Mouse (Mus musculus) hindbrain, embryonic 12.5 days (tissue): ENCODE measurements at regions not wholly inside any gene's neighbourhood (a gene's known extent, or its start where the extent isn't known, plus 50 kb on each side); places are given as distances from the start of the nearest gene placed in this dataset.

ENCODE experiments used
- ATAC-seq: fragments of 200-750 bp; cut with Nextera tagmentation; 2 replicates; pipeline ENCODE4 v1.8.0; 2017; ENCODE audit warnings: moderate TSS enrichment; ENCODE audit not compliant: low FRiP score
- H3K27ac ChIP-seq: fragments of 300-500 bp; sonication (generic); 2 replicates; pipeline ENCODE4 v1.5.1; 2016; ENCODE audit warnings: mild to moderate bottlenecking
- H3K27me3 ChIP-seq: fragments of 300-500 bp; sonication (generic); 2 replicates; pipeline ENCODE4 v1.6.1; 2016; ENCODE audit warnings: mild to moderate bottlenecking
- H3K36me3 ChIP-seq: fragments of 300-500 bp; sonication (generic); 2 replicates; pipeline ENCODE4 v1.6.1; 2016; ENCODE audit warnings: mild to moderate bottlenecking
- H3K4me1 ChIP-seq: fragments of 300-500 bp; sonication (generic); 2 replicates; pipeline ENCODE4 v1.6.1; 2016
- H3K4me2 ChIP-seq: fragments of 300-500 bp; sonication (generic); replicated peaks from 2 replicates; pipeline ENCODE4 v1.6.1; 2016; ENCODE audit warnings: mild to moderate bottlenecking
- H3K4me3 ChIP-seq: fragments of 300-500 bp; sonication (generic); 2 replicates; pipeline ENCODE4 v1.5.1; 2016; ENCODE audit warnings: mild to moderate bottlenecking
- H3K9ac ChIP-seq: fragments of 300-500 bp; sonication (generic); 2 replicates; pipeline ENCODE4 v1.6.1; 2016; ENCODE audit warnings: mild to moderate bottlenecking, moderate library complexity
- H3K9me3 ChIP-seq: fragments of 300-500 bp; sonication (generic); replicated peaks from 2 replicates; pipeline ENCODE4 v1.6.1; 2016; ENCODE audit warnings: mild to moderate bottlenecking
- WGBS: fragments of 180-500 bp; shearing (Covaris S2); methylation state at CpG from one replicate; pipeline ENCODE4 v1.1.7; 2016; 5-methylcytosine and 5-hydroxymethylcytosine counted together

DNA sequence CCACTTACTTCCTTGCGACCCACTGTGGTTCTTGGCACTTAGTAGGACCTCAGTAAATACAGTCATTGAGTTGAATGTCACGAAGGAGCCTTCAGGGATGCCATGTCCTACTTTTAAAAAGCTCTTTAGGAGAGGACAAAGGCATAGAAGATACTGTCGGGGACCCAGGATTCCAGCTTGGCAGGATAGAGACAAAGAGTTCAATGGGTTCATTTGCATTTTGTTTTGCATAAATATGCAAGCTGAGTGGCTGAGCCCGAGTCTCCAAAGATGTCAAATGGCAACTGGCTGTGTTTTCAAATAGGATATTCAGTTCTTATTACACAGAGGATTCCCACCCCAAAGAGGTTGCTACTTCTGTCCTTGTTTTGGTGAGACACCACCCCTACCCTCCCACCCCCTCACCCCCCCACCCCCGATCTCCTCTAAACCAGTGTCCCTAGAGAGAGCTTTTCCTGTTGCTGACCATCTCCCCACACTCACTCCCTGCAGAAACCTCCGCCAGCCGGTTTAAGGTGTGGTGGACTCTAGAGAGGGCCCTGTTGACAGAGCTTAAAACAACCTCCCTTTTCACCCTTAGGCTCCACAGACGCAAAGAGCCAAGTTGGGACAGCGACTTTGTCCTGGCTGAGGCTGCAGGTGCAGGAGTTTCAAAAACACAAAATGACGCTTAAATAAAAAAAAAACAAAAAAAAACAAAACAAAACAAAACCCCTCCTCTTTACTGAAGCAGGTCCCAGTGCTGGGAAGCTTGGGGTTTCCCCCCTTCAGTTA is 57.9 kb downstream of the Sox9 start:
- Histone ChIP-seq H3K9me3 (no peaks in the 10 kb centered on the region), H3K4me3 (no peak overlapping the region), H3K4me1 (peaks cover 7% of the 10 kb centered on the region), H3K36me3 (no peaks in the 10 kb centered on the region), H3K9ac (no peak overlapping the region), H3K27ac (peak overlapping the region; percentile 87), H3K4me2 (peak overlapping the region; percentile 31), H3K27me3 (no peaks in the 10 kb centered on the region)
- peak; percentile 82 for ATAC-seq
- WGBS = 15% methylated on average over 10 of the region's 10 CpGs

DNA sequence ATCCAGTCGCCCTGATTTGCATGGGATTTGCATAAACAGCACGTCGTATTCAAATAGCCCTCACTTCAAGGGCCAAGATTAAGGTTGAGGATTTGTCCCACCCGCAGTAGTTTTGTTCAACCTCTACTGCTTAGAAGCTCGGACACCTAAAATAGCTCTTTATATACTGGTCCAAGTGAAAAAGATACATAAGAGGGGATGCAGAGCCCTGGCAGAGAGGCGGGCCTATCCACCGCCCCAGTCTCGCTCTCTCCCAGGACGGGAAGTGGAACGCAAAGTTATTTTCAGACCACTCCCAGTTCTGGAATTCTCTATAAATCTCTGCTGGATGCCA is 58.4 kb downstream of the Sox9 start:
- peak; percentile 57; the same call in 1 of the 2 replicates for ATAC-seq
- H3K4me2 ChIP-seq = no peak overlapping the region
- 8% methylated on average over 10 of the region's 10 CpGs for WGBS

DNA sequence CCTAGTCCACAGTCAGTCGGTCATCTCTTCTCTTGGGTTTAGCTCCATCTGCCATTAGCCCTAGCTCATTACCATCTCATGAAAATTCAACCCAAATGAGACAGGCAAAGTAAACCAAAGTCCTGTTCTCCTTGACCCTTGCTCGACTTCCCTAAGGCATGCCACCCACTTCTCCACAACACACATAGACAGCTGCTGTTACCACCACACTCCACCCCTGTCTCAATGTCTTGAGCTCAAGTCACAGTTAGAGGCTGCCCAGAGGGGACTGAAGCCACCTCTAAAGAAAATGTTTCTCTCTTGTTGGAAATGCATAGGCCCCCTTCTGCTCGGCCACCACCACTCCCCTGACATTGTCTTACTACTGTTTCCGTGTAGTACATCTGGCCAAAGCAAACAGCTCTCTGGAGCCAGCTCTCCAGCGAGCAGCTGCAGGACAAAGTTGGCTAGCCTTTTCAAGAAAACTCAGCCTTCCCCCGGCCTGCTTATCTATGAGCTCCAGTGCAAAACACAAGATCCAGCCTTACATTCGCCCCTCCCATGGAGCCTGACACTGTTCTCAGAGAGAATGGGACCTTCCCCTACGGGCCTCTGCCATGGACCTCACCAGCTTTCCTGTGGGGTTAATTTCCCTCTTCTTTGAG is 62.4 kb downstream of the Sox9 start:
- no peak for ATAC-seq
- Histone ChIP-seq H3K27ac (no peak overlapping the region), H3K4me1 (peaks cover 3% of the 10 kb centered on the region), H3K4me2 (no peak overlapping the region), H3K4me3 (no peak overlapping the region), H3K9ac (no peak overlapping the region), H3K9me3 (no peaks in the 10 kb centered on the region), H3K27me3 (no peaks in the 10 kb centered on the region), H3K36me3 (no peaks in the 10 kb centered on the region)
- 74% methylated on average over 8 of the region's 8 CpGs for WGBS

More for the DNA sequence above, 58.4 kb downstream of the Sox9 start:
- Histone ChIP-seq H3K36me3 (no peaks in the 10 kb centered on the region), H3K27ac (peak overlapping the region; percentile 87), H3K27me3 (no peaks in the 10 kb centered on the region), H3K9me3 (no peaks in the 10 kb centered on the region), H3K9ac (no peak overlapping the region), H3K4me1 (peaks cover 5% of the 10 kb centered on the region), H3K4me3 (no peak overlapping the region)

DNA sequence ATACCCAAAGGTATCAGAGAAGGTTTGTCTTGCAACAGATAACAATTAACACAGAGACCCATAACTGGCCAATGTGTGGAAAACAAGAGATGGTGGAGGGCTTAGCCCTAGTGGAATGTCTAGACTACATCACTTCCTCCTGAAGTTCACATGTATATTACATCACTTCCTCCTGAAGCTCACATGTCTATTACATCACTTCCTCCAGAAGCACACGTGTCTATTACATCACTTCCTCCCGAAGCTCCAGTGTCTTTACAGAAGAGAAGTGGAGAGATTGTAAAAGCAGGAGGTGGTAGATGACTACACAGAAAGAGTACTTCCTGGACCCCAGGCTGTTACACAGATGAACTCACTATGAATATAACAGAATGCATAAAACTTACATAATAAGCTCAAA is 65.1 kb downstream of the Sox9 start:
- no peak overlapping the region for H3K27ac ChIP-seq
- H3K9me3 ChIP-seq = no peaks in the 10 kb centered on the region
- H3K4me2 ChIP-seq = no peak overlapping the region
- H3K4me3 ChIP-seq = no peak overlapping the region
- WGBS = 94% methylated on average over 2 of the region's 2 CpGs
- no peaks in the 10 kb centered on the region; the same call in 1 of the 2 replicates for H3K4me1 ChIP-seq
- H3K9ac ChIP-seq = no peak overlapping the region
- H3K36me3 ChIP-seq = no peaks in the 10 kb centered on the region
- ATAC-seq = no peak
- H3K27me3 ChIP-seq = no peaks in the 10 kb centered on the region

DNA sequence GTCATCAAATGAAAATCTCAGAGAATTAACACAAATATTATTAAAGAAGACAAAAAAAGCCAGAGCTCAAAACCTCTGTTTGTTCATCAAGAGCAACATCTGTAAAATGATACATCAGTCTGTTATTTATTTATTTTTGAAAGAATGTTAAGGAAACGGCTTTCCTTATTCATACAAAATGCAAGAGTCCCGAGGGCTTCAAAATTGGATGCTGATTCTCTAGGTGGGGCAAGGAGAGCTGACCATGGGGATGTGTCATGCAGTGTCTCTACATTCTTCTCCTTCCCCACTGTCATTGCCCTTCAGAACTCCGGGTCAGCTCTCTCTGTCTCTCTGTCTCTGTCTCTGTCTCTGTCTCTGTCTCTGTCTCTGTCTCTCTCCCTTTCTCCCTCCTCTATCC is 65.8 kb downstream of the Sox9 start:
- no peaks in the 10 kb centered on the region for H3K36me3 ChIP-seq
- no peak overlapping the region for H3K4me3 ChIP-seq
- 83% methylated on average over 3 of the region's 3 CpGs for WGBS
- H3K27me3 ChIP-seq = no peaks in the 10 kb centered on the region
- no peaks in the 10 kb centered on the region for H3K4me1 ChIP-seq
- H3K9ac ChIP-seq = no peak overlapping the region
- no peak for ATAC-seq
- no peak overlapping the region for H3K27ac ChIP-seq
- no peaks in the 10 kb centered on the region for H3K9me3 ChIP-seq
- H3K4me2 ChIP-seq = no peak overlapping the region

DNA sequence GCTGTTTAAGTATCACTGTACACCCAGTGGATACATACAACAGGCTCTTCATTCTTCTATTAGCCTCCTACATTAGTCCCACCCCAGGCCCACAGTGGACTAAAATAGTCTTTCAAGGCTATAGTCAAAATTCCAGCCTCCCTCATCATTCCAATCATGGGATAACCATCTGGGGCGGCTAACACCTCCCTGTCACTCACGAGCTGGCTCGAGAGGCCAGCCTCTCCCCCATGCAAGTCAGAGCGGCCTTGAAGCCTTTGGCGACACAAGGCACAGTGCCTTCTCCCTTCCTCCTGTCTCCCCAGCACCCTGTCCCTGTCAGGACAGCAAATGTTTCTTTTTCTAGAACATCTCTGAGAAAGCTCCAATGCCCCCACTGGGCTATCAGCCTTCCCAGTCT is 68.0 kb downstream of the Sox9 start:
- Histone ChIP-seq H3K27ac (no peak overlapping the region), H3K4me2 (no peak overlapping the region), H3K27me3 (no peaks in the 10 kb centered on the region), H3K4me1 (no peaks in the 10 kb centered on the region; the same call in 1 of the 2 replicates), H3K4me3 (no peak overlapping the region), H3K9me3 (no peaks in the 10 kb centered on the region), H3K36me3 (no peaks in the 10 kb centered on the region), H3K9ac (no peak overlapping the region)
- WGBS = 74% methylated on average over 5 of the region's 5 CpGs
- ATAC-seq = no peak

DNA sequence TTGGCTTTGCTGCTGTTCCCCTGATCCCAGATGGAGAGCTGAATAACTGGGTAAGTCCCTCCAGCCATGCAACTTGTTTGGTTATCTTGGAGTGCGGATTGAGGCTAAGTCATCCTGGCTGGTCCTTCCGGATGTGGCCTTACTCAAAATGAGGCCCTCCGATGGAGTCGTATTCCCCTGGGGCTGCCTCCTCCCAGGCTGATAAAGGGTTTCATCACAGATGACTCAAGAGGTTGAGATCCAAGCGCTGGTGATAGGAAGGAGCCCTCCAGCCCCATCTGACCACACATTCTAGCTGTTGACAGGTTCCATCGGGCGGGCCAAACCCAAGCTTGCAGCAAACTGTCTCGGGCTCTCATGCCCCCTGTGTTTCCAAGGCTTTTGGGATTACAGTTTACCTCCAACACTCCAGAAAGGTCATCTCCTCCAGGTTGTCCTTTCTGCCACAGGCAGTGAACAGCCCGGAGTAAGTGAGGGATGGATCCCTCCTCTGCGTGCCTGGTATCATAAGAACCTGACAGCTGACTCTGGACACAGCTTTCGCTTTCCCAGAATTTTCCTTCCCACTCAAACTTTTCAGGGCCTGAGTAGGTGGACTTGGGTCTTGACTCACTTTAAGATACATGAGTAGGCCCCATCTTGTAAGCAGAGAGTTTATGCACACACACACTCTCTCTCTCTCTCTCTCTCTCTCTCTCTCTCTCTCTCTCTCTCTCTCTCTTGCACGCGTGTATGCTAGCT is 68.7 kb downstream of the Sox9 start:
- Histone ChIP-seq H3K27ac (no peak overlapping the region), H3K9ac (no peak overlapping the region), H3K36me3 (no peaks in the 10 kb centered on the region), H3K9me3 (no peaks in the 10 kb centered on the region), H3K4me2 (no peak overlapping the region), H3K4me1 (no peaks in the 10 kb centered on the region; the same call in 1 of the 2 replicates), H3K27me3 (no peaks in the 10 kb centered on the region), H3K4me3 (no peak overlapping the region)
- no peak for ATAC-seq
- WGBS = 84% methylated on average over 13 of the region's 13 CpGs

DNA sequence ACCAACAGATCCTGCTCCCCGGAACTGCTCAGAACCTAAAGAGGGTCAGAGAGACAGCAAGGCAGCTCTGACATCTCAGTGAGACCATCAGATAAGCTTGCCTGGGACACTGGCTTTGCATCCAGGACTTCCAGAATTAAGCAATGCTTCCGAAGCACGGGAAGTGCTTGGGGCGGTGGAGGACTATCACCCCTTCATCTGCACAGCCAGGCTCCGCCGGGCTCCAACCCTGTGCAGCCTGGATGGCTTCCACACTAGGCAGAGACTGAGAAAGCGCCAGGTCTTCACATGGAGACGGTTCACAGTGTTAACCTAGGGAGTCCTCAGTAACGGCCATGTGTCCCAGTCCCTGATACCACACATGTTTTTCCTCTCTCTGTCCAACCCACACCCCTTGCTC is 69.3 kb downstream of the Sox9 start:
- ATAC-seq = no peak
- Histone ChIP-seq H3K4me2 (no peak overlapping the region), H3K9ac (no peak overlapping the region), H3K27me3 (no peaks in the 10 kb centered on the region), H3K9me3 (no peaks in the 10 kb centered on the region), H3K27ac (no peak overlapping the region), H3K4me1 (no peaks in the 10 kb centered on the region; the same call in 1 of the 2 replicates), H3K4me3 (no peak overlapping the region), H3K36me3 (no peaks in the 10 kb centered on the region)
- WGBS = 82% methylated on average over 9 of the region's 9 CpGs

DNA sequence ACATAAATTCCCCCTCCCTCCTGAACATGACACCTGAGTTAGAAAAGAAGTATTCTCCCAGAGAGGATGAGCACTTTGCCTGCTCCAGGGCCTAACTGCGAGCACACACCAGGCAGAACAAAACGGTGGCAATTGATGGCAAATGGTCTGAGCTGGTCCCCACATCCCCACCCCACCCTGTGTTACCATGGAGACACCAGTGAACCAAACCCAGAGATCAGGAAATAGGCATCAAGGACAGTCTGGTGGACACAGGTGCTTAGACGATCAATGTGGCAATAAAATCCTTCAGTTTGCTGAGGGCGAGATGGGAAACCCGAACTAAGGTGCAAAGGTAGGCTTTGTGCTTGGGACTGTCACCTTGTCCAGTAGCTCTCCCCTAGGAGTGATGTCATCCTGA is 74.0 kb downstream of the Sox9 start:
- ATAC-seq = no peak
- 68% methylated on average over 5 of the region's 5 CpGs for WGBS
- H3K9me3 ChIP-seq = 0 out of 2 replicates have a peak, but pooled peaks cover 3% of the 10 kb centered on the region

DNA sequence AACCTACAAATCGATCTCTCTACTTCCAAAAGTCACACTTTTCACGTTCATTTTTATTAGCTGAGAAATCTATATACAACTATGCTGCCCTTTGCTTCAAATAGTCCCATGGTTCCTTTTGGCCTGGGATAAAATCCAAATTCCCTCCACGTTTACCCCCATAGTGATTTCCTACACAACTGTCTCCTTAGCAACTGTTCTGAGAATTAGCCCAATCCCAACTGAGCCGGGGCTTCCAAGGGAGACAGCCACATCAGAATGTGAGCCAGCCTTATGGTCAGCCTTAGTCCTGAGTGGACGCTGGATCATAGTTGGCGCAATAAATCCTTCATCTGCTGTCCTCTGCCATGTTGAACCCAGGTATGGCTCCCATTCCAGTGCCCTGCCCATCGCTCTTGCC is 77.3 kb downstream of the Sox9 start:
- H3K4me2 ChIP-seq = no peak overlapping the region
- no peak overlapping the region for H3K9ac ChIP-seq
- no peak for ATAC-seq
- no peaks in the 10 kb centered on the region for H3K27me3 ChIP-seq
- H3K36me3 ChIP-seq = no peaks in the 10 kb centered on the region
- WGBS = 74% methylated on average over 7 of the region's 7 CpGs
- H3K27ac ChIP-seq = 0 out of 2 replicates have a peak overlapping the region, but pooled peaks have one; percentile 36
- peaks cover 26% of the 10 kb centered on the region for H3K4me1 ChIP-seq
- 0 out of 2 replicates have a peak, but pooled peaks cover 3% of the 10 kb centered on the region for H3K9me3 ChIP-seq
- H3K4me3 ChIP-seq = no peak overlapping the region

More for the DNA sequence above, 74.0 kb downstream of the Sox9 start:
- Histone ChIP-seq H3K4me2 (no peak overlapping the region), H3K36me3 (no peaks in the 10 kb centered on the region), H3K9ac (no peak overlapping the region), H3K27me3 (no peaks in the 10 kb centered on the region), H3K4me3 (no peak overlapping the region), H3K4me1 (peaks cover 9% of the 10 kb centered on the region), H3K27ac (no peak overlapping the region)

DNA sequence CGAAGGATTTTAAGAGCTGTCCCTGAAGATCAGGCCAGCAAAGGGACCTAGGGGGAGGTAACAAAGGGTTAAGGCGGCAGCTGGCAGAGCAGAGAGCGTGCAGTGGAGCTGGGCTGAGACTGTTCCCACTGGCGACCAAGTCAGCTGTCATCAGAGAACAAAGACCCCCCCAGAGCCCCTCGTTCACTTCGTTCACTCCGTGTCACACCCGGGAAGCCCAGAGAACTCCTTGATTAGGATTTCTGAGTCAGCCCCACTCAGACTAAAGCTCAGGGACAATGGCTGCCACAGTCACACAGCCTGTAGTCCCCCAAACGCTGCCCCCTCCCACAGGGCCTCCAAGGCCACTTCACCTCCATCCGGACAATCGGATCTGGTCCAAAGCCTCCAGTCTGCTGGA is 78.8 kb downstream of the Sox9 start:
- Histone ChIP-seq H3K9me3 (0 out of 2 replicates have a peak, but pooled peaks cover 3% of the 10 kb centered on the region), H3K4me1 (peaks cover 26% of the 10 kb centered on the region), H3K9ac (no peak overlapping the region), H3K4me3 (no peak overlapping the region), H3K27me3 (peaks cover 3% of the 10 kb centered on the region; the same call in 1 of the 2 replicates), H3K4me2 (peak overlapping the region; percentile 15), H3K27ac (peak overlapping the region; percentile 69), H3K36me3 (no peaks in the 10 kb centered on the region)
- WGBS = 8% methylated on average over 11 of the region's 11 CpGs
- peak; percentile 95 for ATAC-seq

DNA sequence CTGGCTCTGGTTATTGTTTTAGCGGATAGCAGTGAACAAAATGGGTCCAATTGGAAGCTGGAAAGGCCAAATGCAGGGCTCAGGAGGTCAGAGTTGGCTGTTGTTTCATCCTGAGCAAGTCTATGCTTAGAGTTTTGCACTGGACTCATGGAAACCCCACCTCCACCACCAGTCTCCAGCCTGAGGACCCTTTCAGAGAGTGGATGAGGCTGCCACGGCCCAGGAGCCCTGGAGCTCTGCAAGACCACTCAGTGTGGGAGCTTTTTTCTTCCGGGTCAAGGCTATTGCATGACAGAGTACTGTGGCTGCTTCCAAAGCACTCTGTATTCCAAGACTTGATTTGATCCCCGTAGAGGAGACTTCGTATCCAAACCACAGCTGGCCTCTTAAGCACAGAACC is 79.2 kb downstream of the Sox9 start:
- Histone ChIP-seq H3K9me3 (0 out of 2 replicates have a peak, but pooled peaks cover 3% of the 10 kb centered on the region), H3K4me1 (peaks cover 26% of the 10 kb centered on the region), H3K36me3 (no peaks in the 10 kb centered on the region), H3K9ac (no peak overlapping the region), H3K4me2 (peak overlapping the region; percentile 15), H3K27ac (peak overlapping the region; percentile 69), H3K4me3 (no peak overlapping the region), H3K27me3 (peaks cover 7% of the 10 kb centered on the region; the same call in 1 of the 2 replicates)
- WGBS = 53% methylated on average over 5 of the region's 5 CpGs
- ATAC-seq = peak; percentile 57; the same call in 1 of the 2 replicates
